Mouse (Mus musculus) olfactory bulb, adult 2 months (tissue): ENCODE measurements around the gene Mrps33.

Experiments used
- CTCF ChIP-seq: fragments of 200-500 bp; IDR thresholded peaks from 2 replicates; pipeline ENCODE4 v1.5.1; 2012; ENCODE audit warnings: low read depth, mild to moderate bottlenecking, low read length, moderate library complexity; ENCODE audit not compliant: insufficient read depth
- POLR2A ChIP-seq: fragments of 200-500 bp; IDR thresholded peaks from 2 replicates; pipeline ENCODE4 v1.6.1; 2012; ENCODE audit warnings: mild to moderate bottlenecking, low read depth, low read length, moderate library complexity; ENCODE audit not compliant: insufficient read depth

DNA sequence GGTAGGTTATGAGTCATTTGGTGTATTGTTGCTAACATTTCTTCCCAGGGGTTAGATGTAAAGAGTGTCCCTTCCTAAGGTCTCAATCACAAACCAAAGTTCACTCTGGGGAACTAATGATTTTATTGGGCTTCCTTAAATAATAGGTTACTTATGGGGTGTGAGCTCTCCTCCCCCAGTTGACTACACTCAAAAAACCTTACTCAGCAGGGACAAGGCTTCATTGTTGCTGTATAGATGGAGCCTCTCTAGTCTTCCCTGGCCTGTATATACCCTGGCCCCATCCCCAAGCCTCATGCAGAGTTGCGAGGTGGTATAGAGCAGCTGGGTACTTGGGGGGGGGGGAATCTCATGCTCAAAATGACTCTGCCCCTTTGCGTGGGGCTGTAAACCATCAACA is 53.6 kb downstream of the Mrps33 start:
- TF ChIP-seq CTCF, result no peak
- TF ChIP-seq POLR2A, result no peak
